Mouse (Mus musculus) testis, postnatal 14 days (tissue): Measurements from ENCODE around the gene Rwdd2a.
"Not testable (repeated sequence)": the region's sequence is repeated elsewhere in the genome, so short reads cannot be mapped to it uniquely, and the experiment has no call there.

Source experiments
- DNase-seq: peaks from one replicate; pipeline ENCODE4 v3.0.0; 2021; ENCODE audit warnings: low spot score

The Rwdd2a gene

GRCm38 (mm10) chr9:86592676-86593668 lies 21.2 kb downstream of the Rwdd2a start:
- no peak for DNase-seq

GRCm38 (mm10) chr9:86594357-86594767 lies 22.6 kb downstream of the Rwdd2a start:
- DNase-seq: not testable (repeated sequence)

GRCm38 (mm10) chr9:86596983-86597382 lies 25.2 kb downstream of the Rwdd2a start:
- not testable (repeated sequence) for DNase-seq

- DNase-seq: peak; percentile 34
These were observed 28.0 kb downstream of the Rwdd2a start for GRCm38 (mm10) chr9:86599723-86600303.

GRCm38 (mm10) chr9:86605776-86606175 lies 34.0 kb downstream of the Rwdd2a start:
- no peak for DNase-seq

GRCm38 (mm10) chr9:86612091-86612490 lies 40.3 kb downstream of the Rwdd2a start:
- no peak for DNase-seq

GRCm38 (mm10) chr9:86615765-86616164 lies 44.0 kb downstream of the Rwdd2a start:
- DNase-seq: no peak

- no peak for DNase-seq
These were observed 46.2 kb downstream of the Rwdd2a start for GRCm38 (mm10) chr9:86617837-86618492.

GRCm38 (mm10) chr9:86619341-86620139 lies 47.7 kb downstream of the Rwdd2a start:
- no peak for DNase-seq

GRCm38 (mm10) chr9:86622062-86622461 lies 50.3 kb downstream of the Rwdd2a start:
- no peak for DNase-seq

- DNase-seq: no peak
These were observed 52.2 kb downstream of the Rwdd2a start for GRCm38 (mm10) chr9:86624039-86624438.
